Mouse (Mus musculus): ENCODE measurements around the gene Yme1l1.

GRCm38 (mm10) chr2:23202900-23203670 is 46.9 kb downstream of the Yme1l1 start:
- TF ChIP-seq GATA1 (IDR thresholded peaks at IDR 0.05; ENCODE audit: borderline replicate concordance, low read length): no peak
- no peak for TF ChIP-seq FLI1 (IDR thresholded peaks at IDR 0.05; ENCODE audit: low read length)
